Mouse (Mus musculus) gastrocnemius, postnatal 25 days (tissue): ENCODE results near the gene Epb42. TPM values are rescaled to one million over a fixed set of nuclear protein-coding genes. Genes with fewer than 3 reads are reported as not detected.
A peak's percentile ranks its signal among the peaks of the same experiment; 100 is the strongest.
"Not testable (repeated sequence)": the region's sequence is repeated elsewhere in the genome, so short reads cannot be mapped to it uniquely, and the experiment has no call there.

ENCODE experiments used
- DNase-seq: peaks from one replicate; pipeline ENCODE4 v3.0.0; 2022
- total RNA-seq, 2 experiments: library from RNA; stranded (reverse); gene quantifications; 1 replicate in 1 of 2; 2 replicates in 1 of 2; pipeline ENCODE4 v1.2.3; 2021

Epb42 gene
- total RNA-seq, 2 experiments from 2014 or later, result 0.16 TPM; not detected in 1

- DNase-seq, result peak; percentile 88
Observed at GRCm38 (mm10) chr2:121007925-121008663, 28.8 kb downstream of the Epb42 start, which contains the start of gene Ccndbp1. Gene Ccndbp1, plus strand, starts transcription at chr2:121008403.

- no peak for DNase-seq
Observed at GRCm38 (mm10) chr2:121006986-121007385, 29.9 kb downstream of the Epb42 start.

GRCm38 (mm10) chr2:121004018-121004811 lies 32.7 kb downstream of the Epb42 start:
- no peak for DNase-seq

- DNase-seq, result no peak
Observed at GRCm38 (mm10) chr2:121003586-121003985, 33.3 kb downstream of the Epb42 start.

GRCm38 (mm10) chr2:120998863-120999262 lies 38.0 kb downstream of the Epb42 start:
- DNase-seq, result no peak

- not testable (repeated sequence) for DNase-seq
Observed at GRCm38 (mm10) chr2:120996607-120997006, 40.3 kb downstream of the Epb42 start.

- no peak for DNase-seq
Observed at GRCm38 (mm10) chr2:120991196-120991595, 45.7 kb downstream of the Epb42 start.

- no peak for DNase-seq
Observed at GRCm38 (mm10) chr2:120985241-120985640, 51.6 kb downstream of the Epb42 start.

GRCm38 (mm10) chr2:120983611-120984010 lies 53.3 kb downstream of the Epb42 start:
- DNase-seq, result no peak

- DNase-seq, result no peak
Observed at GRCm38 (mm10) chr2:120980861-120981260, 56.0 kb downstream of the Epb42 start.

GRCm38 (mm10) chr2:120979819-120980218 lies 57.1 kb downstream of the Epb42 start:
- no peak for DNase-seq

- no peak for DNase-seq
Observed at GRCm38 (mm10) chr2:120978693-120979037, 58.2 kb downstream of the Epb42 start.

- DNase-seq, result no peak
Observed at GRCm38 (mm10) chr2:120977926-120978692, 58.8 kb downstream of the Epb42 start.

GRCm38 (mm10) chr2:120976990-120977925 lies 59.6 kb downstream of the Epb42 start, which contains the start of gene Tmem62:
Gene Tmem62, plus strand, starts transcription at chr2:120977017.
- DNase-seq, result peak; percentile 65

GRCm38 (mm10) chr2:120976308-120976707 lies 60.6 kb downstream of the Epb42 start:
- no peak for DNase-seq

- peak; percentile 7 for DNase-seq
Observed at GRCm38 (mm10) chr2:120972964-120973363, 63.9 kb downstream of the Epb42 start.

- DNase-seq, result not testable (repeated sequence)
Observed at GRCm38 (mm10) chr2:120972257-120972656, 64.6 kb downstream of the Epb42 start.

- no peak for DNase-seq
Observed at GRCm38 (mm10) chr2:120971766-120972165, 65.1 kb downstream of the Epb42 start.

- DNase-seq, result peak; percentile 87
Observed at GRCm38 (mm10) chr2:120970559-120971080, 66.3 kb downstream of the Epb42 start, which contains the start of gene Ubr1. Gene Ubr1, minus strand, starts transcription at chr2:120970715.

GRCm38 (mm10) chr2:120970045-120970539 lies 66.8 kb downstream of the Epb42 start:
- DNase-seq, result no peak
